Mouse (Mus musculus) adrenal gland, adult 18-20 months (tissue): Measurements from ENCODE around the gene Pecam1. TPM values are rescaled to one million over a fixed set of nuclear protein-coding genes. Genes with fewer than 3 reads are reported as not detected.
"Not testable (repeated sequence)": the region's sequence is repeated elsewhere in the genome, so short reads cannot be mapped to it uniquely, and the experiment has no call there.

Source experiments
- DNase-seq, 2 experiments: peaks; one replicate each; pipeline ENCODE4 v3.0.0; 2021 to 2022; ENCODE audit warnings: low spot score in 2 of 2
- total RNA-seq, 2 experiments: library from RNA; stranded (reverse); gene quantifications; 1 replicate in 1 of 2; 2 replicates in 1 of 2; pipeline ENCODE4 v1.2.3; 2021

The Pecam1 gene
- total RNA-seq, 2 experiments from 2014 or later, result 57.1 to 63.6 TPM

DNA sequence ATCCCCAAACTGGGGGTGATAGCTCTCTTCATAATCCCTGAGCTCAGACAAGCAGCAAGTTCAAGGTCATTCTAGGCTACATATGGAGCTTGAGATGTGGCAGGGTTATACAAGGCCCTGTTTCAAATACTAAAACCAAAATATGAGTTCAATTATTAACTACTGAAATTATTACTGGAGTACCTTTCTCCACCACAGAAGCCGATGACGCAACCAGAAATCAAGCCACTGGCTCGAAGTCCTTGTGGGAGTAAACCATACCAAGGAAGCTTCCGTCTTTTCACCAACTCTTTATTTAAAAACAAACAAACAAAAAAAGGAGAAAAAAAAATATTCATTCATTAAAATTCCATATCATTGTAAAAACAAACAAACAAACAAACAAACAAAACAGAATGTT lies 26.5 kb upstream of the Pecam1 start:
- DNase-seq, result no peak

DNA sequence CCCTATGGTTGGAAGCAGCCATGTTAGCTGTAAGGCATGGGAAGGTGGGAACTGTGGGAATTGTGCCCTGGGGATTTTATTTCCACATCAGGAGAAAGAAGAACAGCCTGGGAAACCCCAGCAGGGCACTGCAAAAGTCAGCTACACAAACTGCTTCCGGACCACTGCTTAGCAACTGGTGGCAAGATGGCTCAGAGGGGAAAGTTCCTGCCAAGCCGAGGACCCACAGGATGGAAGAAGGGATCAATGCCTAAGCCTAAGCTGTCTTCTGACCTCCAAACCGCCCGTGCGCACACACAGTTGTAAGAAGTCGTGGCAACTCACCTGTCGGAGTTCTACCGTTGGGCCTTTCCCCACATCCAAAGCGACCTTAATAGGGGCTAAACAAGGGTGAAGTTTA lies 22.6 kb upstream of the Pecam1 start:
- no peak for DNase-seq

DNA sequence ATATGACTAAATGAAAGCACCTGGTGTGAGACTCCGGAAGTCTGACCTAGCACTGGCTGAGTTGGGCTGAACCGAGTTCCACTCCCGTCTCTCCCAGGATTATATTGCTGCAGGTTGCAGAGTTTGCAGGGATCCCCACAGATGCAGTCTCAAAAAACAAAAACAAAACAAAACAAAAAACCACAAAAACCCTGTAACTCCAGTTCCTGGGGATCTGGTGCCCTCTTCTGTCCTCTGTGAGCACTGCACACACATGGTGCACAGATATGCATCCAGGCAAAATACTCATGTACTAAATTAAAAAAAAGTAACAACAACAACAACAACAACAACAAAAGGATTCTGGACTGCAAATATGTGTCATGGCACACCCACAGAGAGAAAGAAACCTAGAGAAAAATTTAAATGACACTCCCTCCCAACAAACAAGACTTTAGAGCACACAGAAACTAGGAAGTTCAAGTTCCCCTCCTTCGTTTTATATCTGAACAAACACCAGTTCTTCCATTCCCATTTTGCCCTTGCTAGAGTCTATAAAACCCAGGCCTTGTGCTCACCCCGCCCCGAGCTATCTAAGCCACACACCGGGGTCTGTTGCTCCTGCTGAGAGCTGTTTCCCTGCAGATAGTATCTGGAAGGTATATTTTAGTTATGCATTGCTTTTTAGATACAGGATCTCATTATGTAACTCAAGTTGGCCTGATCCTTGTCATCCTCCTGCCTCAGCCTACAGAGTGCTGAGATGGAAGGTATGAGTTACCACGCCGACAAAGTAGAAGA lies 20.0 kb upstream of the Pecam1 start:
- DNase-seq, result no peak

DNA sequence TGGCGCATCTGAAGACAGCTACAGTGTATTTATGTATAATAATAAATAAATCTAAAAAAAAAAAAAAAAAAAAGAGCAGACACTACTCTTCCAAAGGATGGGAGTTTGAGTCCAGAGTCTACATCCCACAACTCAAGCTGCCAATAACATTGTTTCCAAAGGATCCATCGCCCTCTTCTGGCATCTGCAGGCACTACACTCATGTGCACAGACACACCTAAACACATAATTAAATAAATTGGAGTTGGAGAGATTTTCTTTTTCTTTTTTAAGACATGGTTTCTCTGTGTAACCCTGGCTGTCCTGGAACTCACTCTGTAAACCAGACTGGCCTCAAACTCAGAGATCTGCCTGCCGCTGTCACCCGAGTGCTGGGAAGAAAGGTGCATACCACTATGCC lies 17.1 kb upstream of the Pecam1 start:
- DNase-seq, result no peak

DNA sequence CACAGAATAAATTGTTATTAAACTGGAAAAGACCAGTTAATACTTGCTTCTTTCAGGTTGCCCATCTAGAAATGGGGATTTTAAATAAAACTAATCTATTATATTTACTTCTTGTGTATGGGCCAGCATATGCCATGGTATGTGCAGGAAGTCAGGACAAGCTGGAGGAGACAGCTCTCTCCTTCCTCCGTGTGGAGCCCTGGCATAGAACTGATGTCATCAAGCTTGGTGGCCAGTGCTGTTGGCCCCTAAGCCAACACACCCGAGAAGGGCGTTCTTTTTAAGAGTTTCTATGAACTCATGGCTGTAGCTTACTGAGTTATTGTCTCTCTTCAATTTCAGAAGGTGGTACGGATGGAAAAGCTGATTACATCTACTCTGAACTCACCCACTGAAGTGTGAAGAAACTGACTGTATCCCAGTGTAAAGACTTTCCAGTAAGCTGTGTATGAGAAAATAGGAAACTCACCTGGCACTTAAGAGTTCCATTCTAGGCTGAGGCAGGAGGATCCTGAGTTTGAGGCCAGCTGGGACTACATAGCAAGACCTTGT lies 16.3 kb upstream of the Pecam1 start:
- DNase-seq, result no peak

DNA sequence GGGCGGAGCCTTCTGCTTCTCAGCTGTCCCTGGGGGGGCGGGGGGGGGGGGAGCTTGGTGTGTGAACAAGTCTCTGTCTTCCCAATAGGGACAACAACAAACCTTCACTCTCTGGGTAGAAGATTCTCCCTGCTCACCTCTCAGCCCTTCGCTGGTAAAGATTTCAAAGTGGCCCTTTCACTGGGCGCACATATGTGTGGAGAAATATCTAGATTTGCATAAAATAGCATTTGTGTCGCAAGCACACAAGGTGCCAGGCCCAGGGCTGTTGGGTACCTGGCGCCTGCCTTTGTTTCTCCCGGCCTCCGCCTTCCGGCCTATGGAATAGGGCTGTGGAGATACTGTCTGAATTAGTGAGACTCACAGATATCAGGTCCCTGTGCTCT lies 12.4 kb upstream of the Pecam1 start:
- DNase-seq, result no peak

DNA sequence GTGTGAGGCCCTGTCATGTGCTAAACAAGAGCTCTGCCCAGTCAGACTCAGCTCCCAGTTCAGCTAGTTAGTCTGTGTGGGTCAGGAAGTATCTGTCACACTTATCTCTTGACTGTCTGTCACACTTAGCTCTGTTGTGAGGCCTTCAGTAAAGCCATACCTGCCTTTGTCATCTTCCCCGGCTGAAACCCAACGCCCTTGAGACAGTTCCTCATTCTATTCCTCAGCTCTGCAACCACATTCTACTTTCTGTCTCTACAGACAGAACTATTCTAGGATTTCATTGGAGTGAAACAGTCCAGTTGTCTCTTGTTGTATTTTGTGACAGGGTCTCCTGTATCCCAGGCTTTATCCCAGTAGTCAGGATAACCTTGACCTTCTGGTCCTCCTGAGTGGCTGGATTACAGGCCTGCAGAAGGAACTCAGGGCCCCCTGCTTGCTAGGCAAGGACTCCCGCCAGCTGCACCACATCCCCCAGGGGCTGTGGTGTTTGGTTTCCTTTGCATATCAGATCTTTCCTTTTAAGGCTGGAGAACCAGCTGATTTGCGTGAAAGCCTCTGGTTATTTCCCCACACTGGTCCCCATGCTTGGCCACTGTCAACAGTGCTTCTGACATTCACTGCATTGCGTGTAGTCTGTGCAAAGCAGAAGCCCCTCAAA lies 11.8 kb upstream of the Pecam1 start:
- no peak for DNase-seq

DNA sequence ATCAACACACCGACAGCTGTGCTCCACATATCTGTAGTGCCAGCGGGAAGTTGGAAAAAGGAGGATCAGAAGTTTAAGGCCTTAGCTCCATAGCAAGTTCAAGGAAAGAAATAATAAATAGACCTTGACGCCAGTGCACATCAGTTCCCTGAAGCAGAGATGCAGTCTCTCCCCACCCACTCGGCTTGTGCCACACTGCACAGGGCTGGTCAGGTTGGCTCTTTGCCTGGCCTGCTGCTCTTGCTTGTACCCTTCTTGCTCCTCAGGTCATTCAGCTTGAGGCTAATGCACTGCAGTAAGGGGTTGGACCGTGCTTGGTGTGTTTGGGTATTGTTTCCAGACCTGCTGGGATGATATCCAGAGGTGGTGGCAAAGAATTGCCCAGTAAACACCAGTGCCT lies 10.1 kb upstream of the Pecam1 start:
- no peak for DNase-seq

DNA sequence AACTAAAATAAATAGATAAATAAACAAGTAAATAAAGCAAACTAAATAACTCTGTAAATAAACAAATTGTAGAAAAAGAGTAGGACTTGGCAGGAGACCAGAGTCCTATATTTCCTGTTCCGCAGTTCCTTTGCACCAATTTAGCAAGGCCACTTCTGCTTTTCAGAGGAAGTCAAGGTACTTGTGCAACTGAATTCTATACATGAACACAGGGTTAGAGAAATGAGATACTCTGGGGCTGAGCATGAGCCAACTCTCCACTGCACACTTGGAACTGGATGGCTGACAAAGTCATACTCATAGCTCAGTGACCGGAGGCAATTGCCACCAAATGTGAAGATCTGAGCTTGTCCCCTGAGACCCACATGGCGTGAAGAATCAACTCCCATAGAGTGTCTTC lies 8.6 kb upstream of the Pecam1 start:
- DNase-seq, result no peak

DNA sequence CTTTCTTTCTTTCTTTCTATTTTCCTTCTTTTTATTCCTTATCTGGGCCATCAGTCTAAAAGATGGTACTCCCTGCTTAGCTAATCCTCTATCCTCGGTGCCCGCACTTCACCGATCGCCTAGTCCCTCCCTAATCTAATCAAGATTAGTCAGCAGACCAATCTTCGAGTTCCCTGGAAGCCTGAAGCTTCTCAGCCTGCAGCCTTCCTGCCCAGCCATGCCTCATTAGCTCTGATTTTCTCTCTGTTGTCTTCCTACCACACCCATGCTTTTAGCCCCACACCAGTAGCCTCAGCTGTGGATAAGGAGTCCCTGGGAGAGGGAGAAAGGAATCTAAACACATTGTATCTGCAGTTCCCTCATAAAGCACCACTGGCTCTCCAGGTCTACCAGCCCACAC lies 5.2 kb upstream of the Pecam1 start:
- DNase-seq, result no peak

DNA sequence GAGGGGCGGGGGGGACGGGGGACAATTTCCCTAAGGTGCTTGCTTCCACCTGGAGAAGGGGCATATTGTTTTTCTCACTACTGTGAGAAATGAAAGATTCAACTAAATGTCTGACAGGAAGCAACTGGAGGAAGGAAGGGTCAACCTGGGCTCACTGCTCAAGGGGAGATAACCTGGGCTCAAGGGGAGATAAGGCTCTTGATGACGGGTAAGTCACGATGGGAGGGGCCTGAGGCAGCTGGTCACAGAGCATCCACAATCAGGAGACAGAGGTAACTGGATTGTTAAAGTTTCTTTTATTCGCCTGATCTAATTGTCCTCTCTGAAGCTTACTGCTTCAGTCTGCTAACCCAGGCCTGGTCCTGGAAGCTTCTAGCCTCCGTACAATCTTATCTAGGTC lies 2.9 kb upstream of the Pecam1 start:
- no peak for DNase-seq

DNA sequence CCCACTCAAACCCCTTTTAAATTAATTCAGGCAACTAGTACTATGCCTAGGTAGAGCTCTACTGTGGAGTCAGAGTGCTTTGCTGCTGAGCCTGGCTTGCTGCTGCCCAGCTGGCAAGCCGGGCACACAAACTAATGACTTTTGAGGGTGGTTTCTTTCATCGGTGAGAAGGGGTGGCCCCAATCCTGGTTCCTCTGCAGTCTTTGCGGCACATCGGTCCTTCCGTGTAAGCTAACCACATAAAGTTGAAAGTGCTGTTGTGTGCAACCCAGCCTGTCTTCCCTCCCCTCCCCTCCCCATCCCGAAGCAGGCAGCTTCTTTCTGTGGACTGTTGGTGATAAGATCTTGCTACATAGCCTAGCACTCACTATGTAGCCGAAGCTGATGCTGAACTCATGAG lies 1.7 kb upstream of the Pecam1 start:
- no peak for DNase-seq

DNA sequence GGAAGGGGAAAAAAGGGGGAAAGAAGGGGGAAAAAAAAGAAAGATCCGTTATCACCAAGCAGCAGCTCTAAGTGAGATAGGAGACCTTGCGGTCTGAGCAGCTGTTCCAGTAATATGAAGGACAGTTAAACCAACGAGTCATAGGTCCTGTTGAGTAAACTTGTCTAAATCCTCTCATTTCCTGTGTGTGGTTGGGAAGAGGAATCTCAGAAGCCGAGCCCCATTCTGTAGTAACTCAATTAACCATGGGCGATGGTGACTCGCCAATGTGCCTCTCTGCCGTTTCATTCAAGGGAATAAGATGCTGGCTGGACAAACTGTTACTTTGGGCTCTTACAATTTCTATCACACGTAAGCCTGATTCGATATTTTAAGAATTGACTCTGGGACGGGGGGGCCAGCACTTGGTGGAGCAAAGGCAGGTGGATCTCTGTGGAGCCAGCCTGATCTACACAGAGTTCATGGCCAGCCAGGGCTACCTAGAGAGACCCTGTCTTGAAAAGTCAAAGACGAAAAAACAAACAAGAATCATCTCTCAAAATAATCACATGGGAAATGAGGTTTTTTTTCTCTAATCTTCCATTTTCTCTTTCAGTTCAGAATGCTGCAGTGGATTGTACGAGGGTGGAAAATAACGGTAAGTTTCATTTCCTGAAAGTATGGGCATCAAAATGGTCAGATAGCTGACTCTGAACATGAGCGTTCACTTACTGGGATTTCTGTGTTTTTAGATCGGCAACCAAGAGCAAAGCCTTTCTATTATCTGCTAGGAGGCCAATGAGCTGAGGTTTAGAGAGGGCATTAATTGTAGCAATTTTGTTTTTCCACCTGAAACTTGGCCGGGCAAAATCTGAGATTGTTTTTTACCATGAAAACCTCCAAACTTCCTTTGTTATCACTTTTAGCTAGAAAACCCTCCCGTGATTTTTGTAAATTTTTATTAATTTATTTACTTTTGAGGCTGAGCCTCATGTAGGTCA lies 901 bp upstream of the Pecam1 start, which contains the start of gene Milr1:
TSS of gene Milr1 (plus strand) at position 188 of the 980 bp plus-strand sequence.
- DNase-seq, result no peak

DNA sequence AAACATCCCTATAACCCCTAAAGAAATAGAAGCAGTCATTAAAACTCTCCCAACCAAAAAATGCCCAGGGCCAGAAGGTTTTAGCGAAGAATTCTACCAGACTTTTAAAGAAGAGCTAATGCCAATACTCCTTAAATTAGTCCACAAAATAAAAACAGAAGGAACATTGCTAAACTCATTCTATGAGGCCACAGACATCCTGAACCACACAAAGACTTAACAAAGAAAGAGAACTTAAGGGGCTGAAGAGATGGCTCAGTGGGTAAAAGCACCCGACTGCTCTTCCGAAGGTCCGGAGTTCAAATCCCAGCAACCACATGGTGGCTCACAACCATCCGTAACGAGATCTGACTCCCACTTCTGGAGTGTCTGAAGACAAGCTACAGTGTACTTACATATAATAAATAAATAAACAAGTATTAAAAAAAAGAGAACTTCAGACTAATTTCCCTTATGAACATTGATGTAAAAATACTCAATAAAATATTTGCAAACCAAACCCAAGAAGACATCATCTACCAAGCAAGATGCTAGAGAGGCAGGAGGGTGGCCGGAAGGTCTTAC lies 789 bp downstream of the Pecam1 start:
- not testable (repeated sequence) for DNase-seq

DNA sequence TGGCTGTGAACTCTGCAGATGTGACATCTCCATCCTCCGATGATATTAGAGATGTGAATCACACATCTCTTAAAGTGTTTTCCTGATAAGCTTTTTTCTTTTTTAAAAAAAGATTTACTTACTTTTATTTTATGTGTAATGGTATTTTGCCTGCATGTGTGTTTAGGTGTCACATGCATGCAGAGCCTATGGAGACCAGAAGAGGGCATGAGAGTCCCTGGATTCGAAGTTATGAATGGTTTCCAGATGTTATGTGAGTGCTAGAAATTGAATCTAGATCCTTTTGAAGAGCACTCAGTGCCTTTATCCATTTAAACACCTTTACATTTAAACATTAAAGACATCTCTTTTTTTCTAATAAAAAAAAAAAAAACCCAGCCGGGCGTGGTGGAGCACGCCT lies 5.5 kb downstream of the Pecam1 start:
- no peak for DNase-seq

DNA sequence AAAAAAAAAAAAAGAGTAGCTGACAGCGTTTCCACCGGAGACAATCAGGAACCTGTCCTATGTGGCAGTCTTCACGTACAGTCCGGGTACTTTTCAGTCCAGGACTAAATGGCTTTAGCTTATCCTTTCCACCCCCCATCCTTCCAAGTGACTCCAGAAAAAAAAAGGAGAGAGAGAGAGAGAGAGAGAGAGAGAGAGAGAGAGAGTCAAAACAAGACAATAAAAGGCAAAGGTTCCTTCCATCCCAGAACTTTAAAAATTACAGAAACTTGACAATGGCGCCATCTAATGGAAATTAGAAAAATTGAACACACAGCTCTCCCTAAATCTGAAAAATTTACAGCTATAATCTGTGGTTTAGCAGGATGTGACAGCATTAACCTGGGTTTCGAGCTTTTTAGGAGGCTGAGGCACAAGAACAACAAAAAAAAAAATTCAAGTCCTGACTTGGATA lies 8.0 kb downstream of the Pecam1 start:
- DNase-seq, result no peak

DNA sequence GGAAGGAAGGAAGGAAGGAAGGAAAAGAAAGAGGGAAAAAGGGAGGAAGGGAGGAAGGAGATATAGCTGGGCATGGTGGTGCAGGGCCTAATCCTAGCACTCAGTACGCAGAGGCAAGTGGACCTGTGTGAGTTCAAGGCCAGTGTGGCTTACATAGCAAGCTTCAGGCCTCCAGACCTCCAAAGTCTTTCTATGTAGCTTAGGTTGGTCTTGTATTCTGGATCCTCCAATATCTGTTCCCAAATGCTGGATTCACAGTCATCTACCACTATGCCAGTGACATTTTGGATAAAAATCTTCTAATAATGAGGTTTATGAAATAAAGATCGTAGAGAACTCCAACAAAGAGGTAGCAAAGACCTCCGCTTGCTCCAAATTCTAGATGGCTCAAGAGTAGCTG lies 8.6 kb downstream of the Pecam1 start:
- DNase-seq, result no peak

DNA sequence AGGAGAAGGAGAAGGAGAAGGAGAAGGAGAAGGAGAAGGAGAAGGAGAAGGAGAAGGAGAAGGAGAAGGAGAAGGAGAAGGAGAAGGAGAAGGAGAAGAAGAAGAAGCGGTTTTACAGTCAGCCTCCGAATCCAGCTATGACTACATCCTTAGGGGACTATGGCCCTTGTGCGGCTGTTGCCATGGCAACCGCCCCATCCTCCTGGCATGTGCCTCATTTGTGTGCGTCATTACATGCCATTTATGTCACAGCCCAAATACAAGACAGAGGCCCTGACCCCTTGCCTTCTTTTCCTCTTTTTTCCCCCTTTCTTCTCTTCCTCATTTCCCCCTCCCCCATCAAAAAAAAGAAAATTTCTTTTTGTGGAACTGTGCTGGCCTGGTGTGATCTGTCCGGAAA lies 9.2 kb downstream of the Pecam1 start:
- no peak for DNase-seq

DNA sequence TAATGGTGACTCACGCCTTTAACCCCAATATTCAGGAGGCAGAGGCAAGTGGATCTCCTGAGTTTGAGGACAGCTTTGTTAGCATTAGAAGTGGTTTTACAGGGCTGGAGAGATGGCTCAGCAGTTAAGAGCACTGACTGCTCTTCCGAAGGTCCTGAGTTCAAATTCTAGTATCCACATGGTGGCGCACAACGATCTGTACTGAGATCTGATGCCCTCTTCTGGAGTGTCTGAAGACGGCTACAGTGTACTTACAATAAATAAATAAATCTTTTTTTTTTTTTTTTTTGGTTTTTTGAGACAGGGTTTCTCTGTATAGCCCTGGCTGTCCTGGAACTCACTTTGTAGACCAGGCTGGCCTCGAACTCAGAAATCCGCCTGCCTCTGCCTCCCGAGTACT lies 9.7 kb downstream of the Pecam1 start:
- DNase-seq, result not testable (repeated sequence)

DNA sequence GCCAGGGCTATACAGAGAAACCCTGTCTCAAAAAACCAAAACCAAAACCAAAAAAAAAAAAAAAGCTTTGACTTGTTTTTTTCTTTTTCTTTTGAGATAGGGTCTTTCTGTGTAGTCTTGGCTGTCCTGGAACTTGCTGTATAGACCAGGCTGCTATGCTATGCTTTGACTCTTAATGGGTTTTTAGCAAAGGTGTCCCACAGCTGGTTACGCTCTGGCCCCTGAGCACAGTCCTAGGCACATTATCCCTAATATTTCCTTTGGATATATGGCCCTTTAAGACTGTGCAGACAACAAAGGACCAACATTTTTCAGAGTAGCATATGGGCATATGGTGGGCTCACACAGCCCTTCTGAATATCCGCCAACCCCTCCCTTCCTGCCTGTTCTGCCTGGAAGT lies 11.3 kb downstream of the Pecam1 start:
- no peak for DNase-seq

DNA sequence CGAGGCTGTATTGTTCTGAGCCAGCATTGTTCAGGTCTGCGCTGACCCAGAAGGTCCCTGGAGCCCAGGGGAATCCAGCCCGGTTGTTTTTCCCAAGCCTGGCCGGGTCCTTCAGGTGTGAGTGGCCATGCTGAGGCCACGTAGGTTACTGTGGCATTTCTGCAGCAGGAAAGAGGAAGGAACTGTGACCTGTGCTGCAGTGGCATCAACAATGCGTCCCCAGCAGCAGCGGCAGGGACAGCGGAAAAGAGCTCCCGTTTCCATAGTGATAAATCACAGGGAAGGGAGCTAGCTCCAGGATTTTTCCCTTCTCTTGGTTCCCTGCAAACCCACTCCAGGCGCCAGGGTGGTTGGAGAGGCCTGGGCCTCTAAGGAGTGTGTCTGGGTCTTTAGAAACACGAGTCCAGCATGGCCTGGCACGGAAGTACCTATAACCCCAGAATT lies 13.2 kb downstream of the Pecam1 start:
- no peak for DNase-seq
